Mouse (Mus musculus): ENCODE data around the gene Ide.

GRCm38 (mm10) chr19:37323566-37323965 lies 14.1 kb downstream of the Ide start:
- TF ChIP-seq CTCF (IDR thresholded peaks at IDR 0.05; ENCODE audit: low read depth), result no peak
- no peak for TF ChIP-seq EP300 (IDR thresholded peaks at IDR 0.05; ENCODE audit: low read depth)

Data from liver, postnatal 0 days (tissue).